Mouse (Mus musculus): ENCODE data around the gene Adat3. TPM values are rescaled to one million over a fixed set of nuclear protein-coding genes. Genes with fewer than 3 reads are reported as not detected.

Adat3 gene
- polyA plus RNA-seq, 1 experiment = 10.0 TPM

DNA sequence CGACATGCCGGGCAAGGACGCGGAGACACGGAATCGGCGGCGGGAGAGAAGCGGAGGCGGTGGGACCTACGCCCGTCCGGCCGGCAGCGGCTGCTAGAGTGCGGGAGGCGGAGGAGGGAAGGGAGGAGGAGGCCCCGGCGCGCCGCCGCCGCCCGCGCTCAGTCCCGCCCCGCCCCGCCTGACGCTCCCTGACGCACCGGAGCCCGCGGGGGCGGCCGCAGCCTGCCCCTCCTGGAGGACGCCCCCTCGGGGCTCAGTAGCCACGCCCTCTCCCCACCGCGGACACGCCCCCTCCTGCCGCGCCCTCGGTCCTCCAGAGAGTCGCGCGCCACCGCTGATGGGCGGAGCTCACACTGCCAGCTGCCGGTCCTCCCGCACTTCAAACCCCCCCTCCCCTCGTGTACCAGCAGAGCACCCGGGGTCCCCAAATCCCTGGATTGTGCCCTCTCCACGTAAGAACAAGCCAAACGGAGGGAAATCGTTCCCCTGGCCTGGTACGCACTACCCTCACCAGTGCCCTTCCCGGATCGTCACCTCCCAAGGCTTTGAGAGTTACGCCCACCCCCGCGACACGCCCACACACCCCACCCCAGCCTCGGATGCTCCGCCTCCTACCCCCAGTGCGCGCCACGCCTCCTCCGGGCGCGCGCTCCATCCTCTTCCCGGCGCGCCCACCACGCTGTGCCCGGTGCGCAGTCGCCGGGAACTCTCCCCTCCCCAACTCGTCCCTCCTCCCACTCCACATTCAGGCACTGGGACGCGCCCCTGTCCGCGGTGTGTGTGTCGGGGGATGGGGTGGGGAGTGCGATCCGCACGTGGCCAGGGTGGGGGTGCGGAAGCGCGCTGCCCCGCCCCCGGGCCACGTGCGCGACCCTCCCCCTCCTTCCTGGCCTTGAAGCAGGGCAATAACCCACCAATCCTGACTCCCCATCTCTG lies 25.2 kb upstream of the Adat3 start, which contains the start of gene Klf16:
TSS of gene Klf16 (minus strand) at position 127 of the 936 bp plus-strand sequence.
- peak; percentile 99 for DNase-seq
- no peaks in the 10 kb centered on the region for H3K4me1 ChIP-seq (ENCODE audit: control insufficient read depth, insufficient read depth, low read length)
- under 1% methylated on average over 84 of the region's 97 CpGs for WGBS
- no peak for TF ChIP-seq CTCF (IDR thresholded peaks at IDR 0.05; ENCODE audit: insufficient read depth, low read length)
- peak; percentile 93; the same call in 1 of the 2 replicates for TF ChIP-seq POLR2A (IDR thresholded peaks at IDR 0.05; ENCODE audit: borderline replicate concordance, extremely low read depth, low read depth, low read length)
- peak within 1 kb of the TSS; percentile 90 for H3K4me3 ChIP-seq (replicated peaks; ENCODE audit: extremely low read depth, low read depth, low read length)

DNA sequence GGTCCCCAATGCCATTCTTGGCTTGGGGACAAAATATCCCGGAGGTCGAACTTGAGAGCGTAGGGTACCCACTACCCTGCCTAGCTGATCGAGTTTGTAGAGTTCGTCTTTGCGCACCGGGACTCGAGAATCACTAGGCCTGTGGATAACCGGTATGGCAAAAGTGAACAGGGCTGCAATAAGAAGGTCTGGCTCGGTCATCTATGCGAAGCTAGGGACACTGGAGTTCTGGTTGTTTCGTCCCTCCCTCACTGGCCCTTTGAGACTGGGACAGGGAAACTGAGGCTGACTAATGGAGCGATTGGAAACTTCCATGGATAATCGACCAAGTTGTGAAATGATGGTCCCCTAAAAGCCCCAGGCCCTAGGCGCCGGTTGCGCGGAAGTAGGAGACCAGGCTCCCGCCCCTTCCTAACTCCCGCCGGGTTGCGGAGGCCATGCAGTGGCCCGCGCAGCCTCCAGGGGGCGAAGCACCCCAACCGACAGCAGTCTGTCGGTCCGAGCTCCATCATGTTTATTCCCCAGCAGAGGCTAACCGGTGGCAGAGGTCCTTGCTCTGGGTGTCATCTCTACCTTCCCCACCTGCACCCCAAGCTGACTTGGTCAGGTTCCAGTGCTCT lies 24.4 kb upstream of the Adat3 start:
- no peaks in the 10 kb centered on the region for H3K4me1 ChIP-seq (ENCODE audit: control insufficient read depth, insufficient read depth, low read length)
- TF ChIP-seq POLR2A (IDR thresholded peaks at IDR 0.05; ENCODE audit: borderline replicate concordance, extremely low read depth, low read depth, low read length) (no peak), CTCF (IDR thresholded peaks at IDR 0.05; ENCODE audit: insufficient read depth, low read length) (peak; percentile 71)
- peak overlapping the region; percentile 90 for H3K4me3 ChIP-seq (replicated peaks; ENCODE audit: extremely low read depth, low read depth, low read length)
- DNase-seq = peak; percentile 80
- WGBS = under 1% methylated on average over 29 of the region's 29 CpGs

DNA sequence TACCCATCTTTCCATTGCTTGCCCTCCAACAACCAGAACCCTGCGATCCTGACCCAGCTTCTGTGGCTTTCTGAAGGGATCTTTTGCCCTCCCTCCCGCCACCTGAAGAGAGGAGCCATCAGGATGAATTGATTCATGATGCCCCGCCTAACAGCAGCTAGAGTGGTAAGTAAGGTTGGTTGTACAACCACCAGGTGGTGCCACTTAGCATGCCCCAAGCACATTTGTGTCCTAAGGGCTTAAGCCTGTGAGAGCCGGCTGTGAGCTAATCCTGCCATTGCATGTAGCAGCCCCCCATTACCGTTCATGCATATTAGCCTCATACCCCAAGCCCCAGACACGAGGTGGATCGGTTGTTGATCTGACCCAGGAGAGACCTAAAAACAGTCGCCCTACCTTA lies 23.8 kb upstream of the Adat3 start:
- Histone ChIP-seq H3K4me3 (replicated peaks; ENCODE audit: extremely low read depth, low read depth, low read length) (no peak overlapping the region), H3K4me1 (ENCODE audit: control insufficient read depth, insufficient read depth, low read length) (peaks cover 2% of the 10 kb centered on the region; the same call in 1 of the 2 replicates)
- WGBS = 9% methylated on average over 8 of the region's 8 CpGs
- no peak for DNase-seq
- TF ChIP-seq CTCF (IDR thresholded peaks at IDR 0.05; ENCODE audit: insufficient read depth, low read length) (peak; percentile 55), POLR2A (IDR thresholded peaks at IDR 0.05; ENCODE audit: borderline replicate concordance, extremely low read depth, low read depth, low read length) (no peak)

DNA sequence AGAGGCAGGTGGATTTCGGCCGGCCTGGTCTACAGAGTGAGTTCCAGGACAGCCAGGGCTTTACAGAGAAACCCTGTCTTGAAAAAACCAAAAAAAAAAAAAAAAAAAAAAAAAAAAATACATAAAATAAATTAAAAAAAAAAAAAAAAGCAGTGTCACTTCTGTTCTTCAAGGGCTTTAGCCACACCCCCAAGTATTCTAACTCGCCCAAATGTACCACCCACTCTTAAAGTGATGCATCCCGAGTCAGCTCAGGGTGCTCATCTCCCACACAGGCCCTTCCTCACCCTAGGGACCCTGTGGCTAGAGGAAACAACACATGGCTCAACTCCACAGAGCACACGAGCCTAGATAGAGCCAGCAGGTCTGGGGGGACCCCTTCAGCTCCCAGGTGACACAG lies 19.6 kb upstream of the Adat3 start:
- WGBS = 71% methylated on average over 5 of the region's 5 CpGs

DNA sequence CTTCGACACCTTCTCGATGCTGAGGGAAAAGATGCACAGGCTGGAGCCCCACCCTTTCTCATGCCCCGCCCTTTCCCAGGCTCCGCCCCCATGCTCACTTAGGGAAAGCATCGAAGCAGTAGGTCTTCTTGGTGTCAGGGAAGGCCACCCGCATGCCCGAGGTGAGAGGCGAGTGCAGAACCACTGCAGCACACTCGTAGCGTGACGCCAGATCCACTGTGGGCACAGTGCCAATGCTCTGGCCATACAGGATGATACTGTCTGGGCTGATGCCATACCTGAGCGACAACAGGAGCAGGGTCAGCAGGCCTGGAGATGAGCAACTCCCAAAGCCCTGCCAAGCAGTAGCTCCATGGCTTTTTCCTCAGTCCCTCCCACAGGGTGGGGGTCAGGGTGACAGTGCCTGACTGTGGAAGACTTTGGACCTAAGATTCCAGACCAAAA lies 18.6 kb upstream of the Adat3 start:
- 42% methylated on average over 12 of the region's 12 CpGs for WGBS
- DNase-seq = peak; percentile 5
- Histone ChIP-seq H3K4me3 (replicated peaks; ENCODE audit: extremely low read depth, low read depth, low read length) (no peak overlapping the region), H3K4me1 (ENCODE audit: control insufficient read depth, insufficient read depth, low read length) (peaks cover 28% of the 10 kb centered on the region)
- TF ChIP-seq POLR2A (IDR thresholded peaks at IDR 0.05; ENCODE audit: borderline replicate concordance, extremely low read depth, low read depth, low read length) = no peak
- no peak for TF ChIP-seq CTCF (IDR thresholded peaks at IDR 0.05; ENCODE audit: insufficient read depth, low read length)

More for the DNA sequence above, 19.6 kb upstream of the Adat3 start:
- no peak for DNase-seq
- TF ChIP-seq CTCF (IDR thresholded peaks at IDR 0.05; ENCODE audit: insufficient read depth, low read length) = no peak
- TF ChIP-seq POLR2A (IDR thresholded peaks at IDR 0.05; ENCODE audit: borderline replicate concordance, extremely low read depth, low read depth, low read length) = no peak
- Histone ChIP-seq H3K4me3 (replicated peaks; ENCODE audit: extremely low read depth, low read depth, low read length) (no peak overlapping the region), H3K4me1 (ENCODE audit: control insufficient read depth, insufficient read depth, low read length) (peaks cover 26% of the 10 kb centered on the region)

DNA sequence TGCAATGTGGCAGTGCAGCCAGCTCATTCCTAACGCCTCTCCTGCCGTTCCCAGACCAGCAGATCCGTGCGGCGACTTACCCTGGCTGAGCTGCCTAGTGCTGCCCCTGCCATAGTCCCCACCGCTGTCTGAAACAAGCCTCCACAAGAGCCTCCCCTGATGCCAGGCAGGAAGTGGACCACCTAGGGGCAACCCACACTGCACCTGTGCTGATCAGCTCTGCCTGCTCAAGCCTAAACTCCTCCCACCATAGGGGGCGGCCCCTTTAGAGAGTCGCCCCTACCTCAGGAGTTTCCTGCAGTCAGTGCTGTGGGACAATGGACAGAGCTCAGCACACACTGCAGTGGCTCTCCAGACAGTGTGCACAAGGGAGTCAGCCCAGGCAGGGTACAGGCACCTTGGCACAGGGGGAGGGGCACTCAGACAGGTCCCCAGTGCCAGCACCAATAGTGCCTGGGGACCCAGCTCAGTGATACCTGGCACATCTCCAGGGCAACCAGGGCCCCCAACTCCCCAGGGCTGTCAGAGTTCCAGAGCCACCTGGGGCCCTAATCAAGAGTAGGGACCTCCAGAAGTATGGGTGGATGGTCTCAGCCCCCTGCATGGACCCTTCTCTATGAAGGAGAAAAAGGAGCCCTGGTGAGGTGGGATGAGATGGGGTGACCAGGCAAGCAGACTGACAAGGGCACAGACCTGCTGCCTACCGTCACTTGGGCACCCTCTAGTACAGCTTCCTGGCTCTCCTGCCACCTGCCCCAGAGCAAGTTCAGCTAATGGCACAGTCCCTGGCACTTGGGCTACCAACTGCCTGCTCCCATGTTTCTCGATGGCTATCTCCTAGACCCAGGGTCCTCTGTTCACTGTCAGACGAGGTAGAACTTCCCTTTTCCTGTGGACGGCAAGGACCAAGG lies 17.8 kb upstream of the Adat3 start:
- no peak for TF ChIP-seq POLR2A (IDR thresholded peaks at IDR 0.05; ENCODE audit: borderline replicate concordance, extremely low read depth, low read depth, low read length)
- TF ChIP-seq CTCF (IDR thresholded peaks at IDR 0.05; ENCODE audit: insufficient read depth, low read length) = no peak
- Histone ChIP-seq H3K4me3 (replicated peaks; ENCODE audit: extremely low read depth, low read depth, low read length) (no peak overlapping the region), H3K4me1 (ENCODE audit: control insufficient read depth, insufficient read depth, low read length) (peaks cover 33% of the 10 kb centered on the region)
- 50% methylated on average over 12 of the region's 12 CpGs for WGBS
- no peak for DNase-seq

DNA sequence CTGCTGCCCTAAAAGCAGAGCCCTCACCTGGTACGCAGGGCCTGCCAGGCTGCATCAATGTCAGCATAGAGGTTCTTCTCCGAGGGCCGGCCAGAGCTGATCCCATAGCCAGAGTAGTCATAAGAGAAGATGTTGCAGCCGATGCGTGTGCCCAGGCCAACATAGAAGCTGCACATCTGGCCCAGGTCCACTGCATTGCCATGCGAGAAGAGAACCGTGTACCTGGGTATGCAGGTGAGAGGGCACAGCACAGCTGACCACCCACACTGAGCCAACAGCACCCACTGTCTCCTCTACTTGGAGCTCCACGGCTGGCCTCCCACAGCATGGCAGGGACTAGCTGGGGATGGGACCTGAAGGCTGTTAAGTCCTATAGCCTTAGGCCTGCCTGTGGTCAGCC lies 17.1 kb upstream of the Adat3 start:
- no peak overlapping the region for H3K4me3 ChIP-seq (replicated peaks; ENCODE audit: extremely low read depth, low read depth, low read length)
- 82% methylated on average over 8 of the region's 8 CpGs for WGBS
- TF ChIP-seq CTCF (IDR thresholded peaks at IDR 0.05; ENCODE audit: insufficient read depth, low read length) (no peak), POLR2A (IDR thresholded peaks at IDR 0.05; ENCODE audit: borderline replicate concordance, extremely low read depth, low read depth, low read length) (no peak)
- H3K4me1 ChIP-seq (ENCODE audit: control insufficient read depth, insufficient read depth, low read length) = peaks cover 33% of the 10 kb centered on the region
- no peak for DNase-seq

DNA sequence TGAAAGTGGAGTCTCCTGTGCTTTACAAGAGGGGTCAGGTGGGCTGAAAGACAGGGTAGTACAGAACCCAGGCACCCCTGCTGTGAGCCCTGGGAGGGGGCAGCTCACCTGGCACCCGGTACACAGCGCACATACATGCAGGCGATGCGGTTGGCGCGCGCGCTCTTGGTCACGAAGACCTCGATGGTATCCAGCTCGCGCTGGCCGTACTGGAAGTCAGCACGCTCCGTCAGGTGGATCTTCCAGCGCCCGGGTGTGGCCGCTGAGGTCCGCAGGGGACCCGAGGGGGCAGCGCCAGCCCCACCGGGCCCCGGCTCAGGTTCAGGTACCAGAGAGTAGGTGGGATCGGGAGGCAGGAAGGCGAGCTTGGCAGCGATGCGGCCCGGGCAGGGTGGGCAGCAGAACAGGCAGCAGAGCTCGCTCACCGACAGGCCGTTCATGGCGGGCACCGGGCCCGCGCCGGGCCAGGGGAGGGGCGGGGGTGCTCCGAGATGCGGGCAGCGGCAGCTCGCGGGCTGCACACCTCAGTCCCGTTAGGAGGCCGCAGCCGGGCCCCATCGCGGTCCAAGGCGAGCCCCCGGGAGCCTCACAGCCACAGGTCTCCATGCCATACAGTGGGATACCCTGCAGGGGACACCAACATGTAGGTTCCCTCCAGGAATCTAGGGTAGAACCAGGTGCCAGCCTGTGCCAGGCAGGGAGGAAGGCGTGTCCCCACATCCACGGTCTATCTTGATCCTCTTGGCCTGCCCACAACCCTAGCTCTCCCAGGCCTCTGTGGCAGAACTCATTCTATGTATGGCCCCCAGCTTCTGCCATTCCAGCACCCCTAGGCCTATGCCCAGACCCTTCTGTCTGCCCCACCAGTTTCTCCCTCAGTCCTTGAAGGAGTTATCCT lies 16.0 kb upstream of the Adat3 start:
- peak overlapping the region; percentile 58 for H3K4me3 ChIP-seq (replicated peaks; ENCODE audit: extremely low read depth, low read depth, low read length)
- H3K4me1 ChIP-seq (ENCODE audit: control insufficient read depth, insufficient read depth, low read length) = peaks cover 33% of the 10 kb centered on the region
- no peak for TF ChIP-seq CTCF (IDR thresholded peaks at IDR 0.05; ENCODE audit: insufficient read depth, low read length)
- no peak for TF ChIP-seq POLR2A (IDR thresholded peaks at IDR 0.05; ENCODE audit: borderline replicate concordance, extremely low read depth, low read depth, low read length)
- 77% methylated on average over 34 of the region's 51 CpGs for WGBS
- no peak for DNase-seq

All from lung, adult 2 months (tissue).